Mouse (Mus musculus): ENCODE measurements around the gene 2310009B15Rik.
"Not testable (repeated sequence)": the region's sequence is repeated elsewhere in the genome, so short reads cannot be mapped to it uniquely, and the experiment has no call there.

Gene 2310009B15Rik
- long read RNA-seq, experiment 1, partial matches to known transcripts = 0 of 10 reads
- long read RNA-seq, experiment 1, other reads (novel, unspliced or antisense) = 5 of 10 reads
- long read RNA-seq, experiment 2, transcript 2310009B15Rik-201 (3 exons, 565 nt) = major isoform, 13 of 21 reads
- long read RNA-seq, experiment 2, partial matches to known transcripts = 0 of 21 reads
- long read RNA-seq, experiment 2, other reads (novel, unspliced or antisense) = 4 of 21 reads

GRCm38 (mm10) chr1:138856101-138856950, at the start of gene 2310009B15Rik:
Gene 2310009B15Rik, minus strand, starts transcription at chr1:138856852.
- intact Hi-C loops (cut with DNase I) = not testable (repeated sequence)

- intact Hi-C loops (cut with DNase I) = no loop called here
Observed at GRCm38 (mm10) chr1:138906256-138906655, 49.6 kb upstream of the 2310009B15Rik start.

- intact Hi-C loops (cut with DNase I) = no loop called here
Observed at GRCm38 (mm10) chr1:138905092-138905765, 48.6 kb upstream of the 2310009B15Rik start.

GRCm38 (mm10) chr1:138903894-138904293, 47.2 kb upstream of the 2310009B15Rik start:
- intact Hi-C loops (cut with DNase I) = no loop called here

- intact Hi-C loops (cut with DNase I) = no loop called here
Observed at GRCm38 (mm10) chr1:138901431-138902117, 44.9 kb upstream of the 2310009B15Rik start.

GRCm38 (mm10) chr1:138896088-138896487, 39.4 kb upstream of the 2310009B15Rik start:
- intact Hi-C loops (cut with DNase I) = no loop called here

- intact Hi-C loops (cut with DNase I) = no loop called here
Observed at GRCm38 (mm10) chr1:138877470-138878254, 21.0 kb upstream of the 2310009B15Rik start.

- intact Hi-C loops (cut with DNase I) = no loop called here
Observed at GRCm38 (mm10) chr1:138876371-138877045, 19.9 kb upstream of the 2310009B15Rik start.

- intact Hi-C loops (cut with DNase I) = no loop called here
Observed at GRCm38 (mm10) chr1:138850823-138851222, 5.8 kb downstream of the 2310009B15Rik start.

GRCm38 (mm10) chr1:138850161-138850539, 6.5 kb downstream of the 2310009B15Rik start:
- intact Hi-C loops (cut with DNase I) = no loop called here

GRCm38 (mm10) chr1:138849531-138850160, 7.0 kb downstream of the 2310009B15Rik start:
- intact Hi-C loops (cut with DNase I) = no loop called here

- intact Hi-C loops (cut with DNase I) = no loop called here
Observed at GRCm38 (mm10) chr1:138848511-138849109, 8.0 kb downstream of the 2310009B15Rik start, which contains the start of gene Lhx9. Gene Lhx9, minus strand, starts transcription at chr1:138848577.

- intact Hi-C loops (cut with DNase I) = no loop called here
Observed at GRCm38 (mm10) chr1:138848026-138848425, 8.6 kb downstream of the 2310009B15Rik start.

- intact Hi-C loops (cut with DNase I) = no loop called here
Observed at GRCm38 (mm10) chr1:138847146-138847545, 9.5 kb downstream of the 2310009B15Rik start.

- intact Hi-C loops (cut with DNase I) = no loop called here
Observed at GRCm38 (mm10) chr1:138846581-138846980, 10.1 kb downstream of the 2310009B15Rik start.

- intact Hi-C loops (cut with DNase I) = no loop called here
Observed at GRCm38 (mm10) chr1:138846131-138846530, 10.5 kb downstream of the 2310009B15Rik start.

- intact Hi-C loops (cut with DNase I) = no loop called here
Observed at GRCm38 (mm10) chr1:138845481-138845880, 11.2 kb downstream of the 2310009B15Rik start.

- intact Hi-C loops (cut with DNase I) = no loop called here
Observed at GRCm38 (mm10) chr1:138844166-138844565, 12.5 kb downstream of the 2310009B15Rik start.

Data from adrenal gland (tissue).